Mouse (Mus musculus): ENCODE results near the gene Tcp11l2.

- TF ChIP-seq HCFC1 (IDR thresholded peaks at IDR 0.05; ENCODE audit: borderline replicate concordance, insufficient read depth, low read length): no peak
- TF ChIP-seq ZNF384 (IDR thresholded peaks at IDR 0.05; ENCODE audit: low read depth, low read length): no peak
Observed at GRCm38 (mm10) chr10:84535859-84536258, 40.6 kb upstream of the Tcp11l2 start.

All from ES-E14 (cell line).